Mouse (Mus musculus): ENCODE measurements around the gene Fryl. TPM values are rescaled to one million over a fixed set of nuclear protein-coding genes. Genes with fewer than 3 reads are reported as not detected.

Fryl gene
- polyA plus RNA-seq, 1 experiment from 2014 or later, result 20.8 TPM

DNA sequence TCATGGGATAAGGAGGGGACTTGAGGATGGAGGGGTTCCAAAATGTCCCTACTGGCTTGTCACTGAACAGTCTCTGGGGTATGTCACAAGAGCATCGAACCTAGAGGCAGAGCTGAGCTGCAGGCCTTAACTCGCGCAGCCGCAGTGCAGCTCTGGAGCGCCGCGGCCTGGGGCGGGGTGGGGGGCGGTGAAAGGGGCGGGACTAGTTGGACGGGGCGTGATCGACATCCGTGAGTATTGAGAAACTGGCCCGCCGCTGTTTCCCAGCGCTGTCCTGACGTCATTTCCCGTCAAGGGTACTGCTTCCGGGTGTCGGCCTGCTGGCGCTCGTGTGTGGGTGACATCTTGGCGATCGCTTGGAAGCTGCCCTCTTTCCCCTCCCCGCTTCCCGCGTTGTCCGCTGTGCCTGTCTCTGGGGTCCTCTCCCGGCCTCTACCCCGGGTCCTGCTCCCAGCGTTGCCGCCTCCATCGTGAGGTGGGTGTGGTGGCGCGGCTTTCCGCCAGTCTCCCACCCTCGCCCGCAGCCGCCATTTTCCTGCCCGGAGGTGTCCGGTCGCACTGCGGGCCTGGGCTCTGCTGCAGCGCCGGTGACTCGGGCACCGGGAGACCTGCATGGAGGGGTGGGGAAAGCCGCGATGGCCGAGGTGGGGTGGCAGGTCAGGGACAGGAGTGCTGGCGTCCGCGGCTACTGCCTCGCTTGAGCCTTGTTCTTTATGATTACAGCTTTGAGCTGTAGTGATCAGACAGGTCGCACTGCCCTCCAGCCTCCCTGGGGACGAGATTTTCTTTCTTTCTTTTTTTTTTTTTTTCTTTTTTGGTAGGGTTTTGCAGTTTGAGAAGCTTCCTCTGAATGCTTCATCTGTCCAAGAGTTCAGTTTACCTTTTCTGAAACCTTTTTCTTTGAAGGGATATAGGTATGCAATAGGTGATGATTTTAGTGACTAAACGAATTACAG is 36.4 kb upstream of the Fryl start, which contains the start of gene Ociad1:
Ociad1 (plus strand) TSS at position 283 of the 956 bp plus-strand sequence.
- DNase-seq (ENCODE audit: low spot score), result peak; percentile 98
- Histone ChIP-seq H3K36me3 (ENCODE audit: control insufficient read depth, insufficient read depth, low read length) (0 out of 2 replicates have a peak, but pooled peaks cover 2% of the 10 kb centered on the region), H3K9ac (ENCODE audit: low read length) (peak within 1 kb of the TSS; percentile 93), H3K4me2 (replicated peaks; ENCODE audit: low read depth) (peak within 1 kb of the TSS; percentile 60), H3K27ac (replicated peaks) (peak within 1 kb of the TSS; percentile 94), H3K9me3 (ENCODE audit: control insufficient read depth, low read length) (no peaks in the 10 kb centered on the region), H3K4me3 (ENCODE audit: low read depth, low read length) (peak within 1 kb of the TSS; percentile 93), H3K4me1 (replicated peaks; ENCODE audit: control insufficient read depth, insufficient read depth) (no peaks in the 10 kb centered on the region), H3K27me3 (ENCODE audit: control insufficient read depth, insufficient read depth, low read length) (no peaks in the 10 kb centered on the region)
- TF ChIP-seq CTCF (IDR thresholded peaks at IDR 0.05; ENCODE audit: low read depth), result peak; percentile 17; the same call in 1 of the 2 replicates
- TF ChIP-seq EP300 (optimal IDR thresholded peaks at IDR 0.05), result no peak
- WGBS, result under 1% methylated on average over 56 of the region's 58 CpGs
- peak; percentile 99 for ATAC-seq (ENCODE audit: low FRiP score, low TSS enrichment)

DNA sequence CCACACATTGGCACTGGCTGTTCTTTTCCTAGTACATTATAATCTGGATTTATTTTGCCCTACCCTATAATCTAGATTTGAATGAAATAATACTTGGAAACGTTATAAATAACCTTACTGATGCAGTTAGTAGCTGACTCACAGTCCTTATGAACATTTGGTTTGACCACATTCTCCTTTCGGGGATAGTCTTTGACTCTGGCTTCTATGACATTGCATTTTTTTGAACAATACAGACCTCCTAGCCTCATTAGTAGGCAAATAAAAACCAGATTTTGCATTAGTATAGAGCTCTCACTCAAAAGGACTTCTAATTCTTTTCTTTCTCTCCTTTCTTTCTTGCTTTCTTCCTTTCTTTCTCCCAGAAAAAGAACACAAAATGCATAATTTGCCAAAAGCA is 33.5 kb upstream of the Fryl start:
- Histone ChIP-seq H3K4me1 (replicated peaks; ENCODE audit: control insufficient read depth, insufficient read depth) (no peaks in the 10 kb centered on the region), H3K4me3 (ENCODE audit: low read depth, low read length) (no peak overlapping the region), H3K27ac (replicated peaks) (no peak overlapping the region), H3K4me2 (replicated peaks; ENCODE audit: low read depth) (no peak overlapping the region), H3K27me3 (ENCODE audit: control insufficient read depth, insufficient read depth, low read length) (no peaks in the 10 kb centered on the region), H3K36me3 (ENCODE audit: control insufficient read depth, insufficient read depth, low read length) (no peaks in the 10 kb centered on the region), H3K9ac (ENCODE audit: low read length) (no peak overlapping the region), H3K9me3 (ENCODE audit: control insufficient read depth, low read length) (no peaks in the 10 kb centered on the region)
- WGBS, result 56% methylated on average over 2 of the region's 2 CpGs
- ATAC-seq (ENCODE audit: low FRiP score, low TSS enrichment), result no peak
- no peak for DNase-seq (ENCODE audit: low spot score)
- TF ChIP-seq CTCF (IDR thresholded peaks at IDR 0.05; ENCODE audit: low read depth), result no peak
- no peak for TF ChIP-seq EP300 (optimal IDR thresholded peaks at IDR 0.05)

DNA sequence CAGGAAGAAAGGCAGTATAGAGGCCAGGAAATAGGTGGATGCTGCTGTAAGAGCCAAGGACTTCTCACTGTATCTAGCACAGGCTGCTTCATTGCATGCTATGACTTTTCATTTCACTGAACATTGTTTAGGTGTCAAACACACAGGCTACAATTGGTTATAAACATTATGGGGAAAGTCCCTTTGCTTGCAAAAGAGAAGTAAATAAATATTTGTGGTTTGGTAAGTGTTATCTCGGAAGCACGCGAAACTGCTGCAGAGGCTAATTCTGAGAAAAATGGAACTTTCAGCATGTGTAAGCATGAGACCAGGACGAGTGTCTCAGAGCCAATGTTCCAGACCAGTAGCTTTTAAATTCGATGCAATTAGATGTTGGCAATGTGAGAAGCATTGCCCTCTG is 30.2 kb upstream of the Fryl start:
- no peak overlapping the region for H3K4me3 ChIP-seq (ENCODE audit: low read depth, low read length)
- H3K4me2 ChIP-seq (replicated peaks; ENCODE audit: low read depth), result no peak overlapping the region
- H3K9me3 ChIP-seq (ENCODE audit: control insufficient read depth, low read length), result no peaks in the 10 kb centered on the region
- 59% methylated on average over 5 of the region's 5 CpGs for WGBS
- no peak for TF ChIP-seq EP300 (optimal IDR thresholded peaks at IDR 0.05)
- no peaks in the 10 kb centered on the region for H3K4me1 ChIP-seq (replicated peaks; ENCODE audit: control insufficient read depth, insufficient read depth)
- no peaks in the 10 kb centered on the region for H3K27me3 ChIP-seq (ENCODE audit: control insufficient read depth, insufficient read depth, low read length)
- ATAC-seq (ENCODE audit: low FRiP score, low TSS enrichment), result no peak
- no peak overlapping the region for H3K27ac ChIP-seq (replicated peaks)
- H3K36me3 ChIP-seq (ENCODE audit: control insufficient read depth, insufficient read depth, low read length), result no peaks in the 10 kb centered on the region
- no peak overlapping the region for H3K9ac ChIP-seq (ENCODE audit: low read length)
- no peak for DNase-seq (ENCODE audit: low spot score)

DNA sequence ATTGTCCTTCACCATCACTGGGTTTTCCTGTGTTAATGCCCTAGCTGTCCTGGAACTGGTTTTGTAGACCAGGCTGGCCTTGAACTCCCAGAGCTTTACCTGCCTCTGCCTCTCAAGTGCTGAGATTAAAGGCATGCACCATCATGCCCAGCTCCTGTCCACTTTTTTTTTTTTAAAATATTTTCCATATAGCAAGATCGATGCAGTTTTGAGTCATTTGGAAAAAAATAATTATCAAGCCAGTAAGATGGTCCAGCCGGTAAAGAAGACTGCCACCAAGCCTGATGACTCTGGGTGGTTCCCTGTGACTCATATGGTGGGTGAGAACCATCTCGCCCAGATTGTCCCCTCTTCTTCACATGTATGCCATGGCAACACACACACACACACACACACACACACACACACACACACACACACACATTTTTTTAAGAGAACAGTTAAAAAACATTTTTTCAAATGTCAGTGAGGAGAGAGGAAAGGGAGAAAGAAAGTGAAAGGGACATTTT is 29.1 kb upstream of the Fryl start:
- WGBS, result 54% methylated on average over 3 of the region's 3 CpGs
- no peak for ATAC-seq (ENCODE audit: low FRiP score, low TSS enrichment)
- Histone ChIP-seq H3K27ac (replicated peaks) (no peak overlapping the region), H3K4me1 (replicated peaks; ENCODE audit: control insufficient read depth, insufficient read depth) (no peaks in the 10 kb centered on the region; the same call in 1 of the 2 replicates), H3K9ac (ENCODE audit: low read length) (no peak overlapping the region), H3K27me3 (ENCODE audit: control insufficient read depth, insufficient read depth, low read length) (no peaks in the 10 kb centered on the region), H3K9me3 (ENCODE audit: control insufficient read depth, low read length) (no peaks in the 10 kb centered on the region), H3K4me2 (replicated peaks; ENCODE audit: low read depth) (no peak overlapping the region), H3K4me3 (ENCODE audit: low read depth, low read length) (no peak overlapping the region), H3K36me3 (ENCODE audit: control insufficient read depth, insufficient read depth, low read length) (no peaks in the 10 kb centered on the region)
- no peak for DNase-seq (ENCODE audit: low spot score)
- no peak for TF ChIP-seq EP300 (optimal IDR thresholded peaks at IDR 0.05)
- no peak for TF ChIP-seq CTCF (IDR thresholded peaks at IDR 0.05; ENCODE audit: low read depth)

DNA sequence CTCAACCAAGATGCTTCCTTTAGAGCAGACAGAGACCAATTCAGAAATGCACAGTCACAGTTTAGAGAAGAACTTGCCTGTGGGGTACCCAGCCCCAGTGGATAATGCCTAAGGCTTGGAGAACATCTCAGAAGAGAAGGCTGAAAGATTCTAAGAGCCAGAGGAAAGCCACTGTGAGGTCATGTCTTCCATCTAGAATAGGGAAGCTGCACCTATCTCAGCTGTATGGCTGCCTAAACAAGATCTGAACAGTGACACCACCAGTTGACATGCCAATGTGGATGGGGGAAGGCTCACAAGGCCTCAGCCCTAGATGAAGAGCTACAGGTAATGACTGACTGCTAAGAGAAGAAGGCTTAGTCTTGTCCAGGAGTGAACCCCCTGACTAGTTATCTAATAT is 27.6 kb upstream of the Fryl start:
- Histone ChIP-seq H3K4me3 (ENCODE audit: low read depth, low read length) (no peak overlapping the region), H3K4me1 (replicated peaks; ENCODE audit: control insufficient read depth, insufficient read depth) (peaks cover 6% of the 10 kb centered on the region; the same call in 1 of the 2 replicates), H3K9ac (ENCODE audit: low read length) (no peak overlapping the region), H3K36me3 (ENCODE audit: control insufficient read depth, insufficient read depth, low read length) (no peaks in the 10 kb centered on the region), H3K27me3 (ENCODE audit: control insufficient read depth, insufficient read depth, low read length) (no peaks in the 10 kb centered on the region), H3K9me3 (ENCODE audit: control insufficient read depth, low read length) (no peaks in the 10 kb centered on the region), H3K27ac (replicated peaks) (no peak overlapping the region), H3K4me2 (replicated peaks; ENCODE audit: low read depth) (no peak overlapping the region)
- TF ChIP-seq CTCF (IDR thresholded peaks at IDR 0.05; ENCODE audit: low read depth) (no peak), EP300 (optimal IDR thresholded peaks at IDR 0.05) (no peak)
- ATAC-seq (ENCODE audit: low FRiP score, low TSS enrichment), result no peak
- no peak for DNase-seq (ENCODE audit: low spot score)

DNA sequence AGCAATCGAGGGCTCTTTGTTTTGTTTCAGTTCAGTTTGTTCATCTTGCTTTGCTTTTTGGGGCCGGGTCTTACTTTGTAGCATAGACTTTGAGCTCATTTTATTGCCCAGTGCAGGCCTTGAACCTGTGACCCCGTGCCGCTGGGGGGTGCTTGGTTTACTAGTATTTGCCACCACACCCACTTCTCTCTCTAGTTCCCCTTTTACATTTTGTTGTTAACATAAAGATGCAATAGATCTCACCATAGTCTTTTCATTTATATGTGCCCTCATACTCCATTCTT is 24.1 kb upstream of the Fryl start:
- Histone ChIP-seq H3K4me1 (replicated peaks; ENCODE audit: control insufficient read depth, insufficient read depth) (peaks cover 6% of the 10 kb centered on the region; the same call in 1 of the 2 replicates), H3K4me2 (replicated peaks; ENCODE audit: low read depth) (no peak overlapping the region), H3K9me3 (ENCODE audit: control insufficient read depth, low read length) (no peaks in the 10 kb centered on the region), H3K27ac (replicated peaks) (no peak overlapping the region), H3K36me3 (ENCODE audit: control insufficient read depth, insufficient read depth, low read length) (no peaks in the 10 kb centered on the region), H3K4me3 (ENCODE audit: low read depth, low read length) (no peak overlapping the region), H3K9ac (ENCODE audit: low read length) (no peak overlapping the region), H3K27me3 (ENCODE audit: control insufficient read depth, insufficient read depth, low read length) (no peaks in the 10 kb centered on the region)
- WGBS, result 48% methylated on average over 4 of the region's 4 CpGs
- TF ChIP-seq EP300 (optimal IDR thresholded peaks at IDR 0.05) (no peak), CTCF (IDR thresholded peaks at IDR 0.05; ENCODE audit: low read depth) (no peak)
- DNase-seq (ENCODE audit: low spot score), result no peak
- no peak for ATAC-seq (ENCODE audit: low FRiP score, low TSS enrichment)
